Mouse (Mus musculus) E14TG2a.4 (cell line): ENCODE results near the gene Ldlrap1.

Source experiments
- CTCF ChIP-seq: conservative IDR thresholded peaks from 2 replicates; pipeline ENCODE4 v1.5.1; 2014; ENCODE audit warnings: low read length
- POU5F1 ChIP-seq: IDR thresholded peaks from 2 replicates; pipeline ENCODE4 v1.6.1; 2014; ENCODE audit warnings: low read length, borderline replicate concordance

- TF ChIP-seq CTCF (no peak), POU5F1 (no peak)
Measured at GRCm38 (mm10) chr4:134802155-134802554, 34.3 kb upstream of the Ldlrap1 start.
